Mouse (Mus musculus) MEL (cell line): ENCODE measurements around the gene Vmn1r40. TPM values are rescaled to one million over a fixed set of nuclear protein-coding genes. Genes with fewer than 3 reads are reported as not detected.
A peak's percentile ranks its signal among the peaks of the same experiment; 100 is the strongest.

Experiments
- DNase-seq: peaks from one replicate; pipeline ENCODE4 v3.0.0; 2011; ENCODE audit warnings: low read depth, low spot score
- H3K27ac ChIP-seq: 2 replicates; pipeline ENCODE4 v1.5.1; 2012; ENCODE audit warnings: low read depth, mild to moderate bottlenecking, control low read depth, low read length, moderate library complexity; ENCODE audit not compliant: control insufficient read depth
- H3K27me3 ChIP-seq, 2 experiments: fragments of 150-350 bp in 1 of 2; sonication (generic) in 1 of 2; 2 replicates each; pipeline ENCODE4 v1.6.1; 2012; ENCODE audit warnings: low read length in 2 of 2, mild to moderate bottlenecking in 2 of 2, improper control_type of control experiment in 1 of 2, moderate library complexity in 1 of 2; ENCODE audit not compliant: insufficient read depth in 2 of 2, control insufficient read depth in 1 of 2
- H3K36me3 ChIP-seq, 2 experiments: 2 replicates each; pipeline ENCODE4 v1.6.1; 2012 to 2014; ENCODE audit warnings: low read length in 2 of 2, improper control_type of control experiment in 1 of 2, inconsistent platforms in 1 of 2, mild to moderate bottlenecking in 1 of 2; ENCODE audit not compliant: insufficient read depth in 2 of 2, control insufficient read depth in 1 of 2
- H3K4me1 ChIP-seq, 2 experiments: fragments of 150-350 bp in 1 of 2; sonication (generic) in 1 of 2; 2 replicates each; pipeline ENCODE4 v1.6.1; 2012; ENCODE audit warnings: low read length in 2 of 2, improper control_type of control experiment in 1 of 2, mild to moderate bottlenecking in 1 of 2; ENCODE audit not compliant: insufficient read depth in 2 of 2, control insufficient read depth in 1 of 2
- H3K4me3 ChIP-seq, 2 experiments: fragments of 150-350 bp in 1 of 2; sonication (generic) in 1 of 2; 2 replicates each; pipeline ENCODE4 v1.5.1; 2012; ENCODE audit warnings: low read depth in 2 of 2, low read length in 2 of 2, mild to moderate bottlenecking in 2 of 2, moderate library complexity in 2 of 2, control low read depth in 1 of 2, improper control_type of control experiment in 1 of 2; ENCODE audit not compliant: control insufficient read depth in 1 of 2, insufficient read depth in 1 of 2
- H3K79me2 ChIP-seq: 2 replicates; pipeline ENCODE4 v1.6.1; 2012; ENCODE audit warnings: mild to moderate bottlenecking, low read length, moderate library complexity; ENCODE audit not compliant: control insufficient read depth, poor library complexity, insufficient read depth
- H3K9ac ChIP-seq: 2 replicates; pipeline ENCODE4 v1.6.1; 2012; ENCODE audit warnings: low read depth, mild to moderate bottlenecking, control low read depth, low read length, moderate library complexity; ENCODE audit not compliant: control insufficient read depth, poor library complexity, severe bottlenecking
- H3K9me3 ChIP-seq: fragments of 150-350 bp; sonication (generic); replicated peaks from 2 replicates; pipeline ENCODE4 v1.6.1; 2012; ENCODE audit warnings: mild to moderate bottlenecking, low read length, improper control_type of control experiment, moderate library complexity; ENCODE audit not compliant: insufficient read depth
- BHLHE40 ChIP-seq: IDR thresholded peaks from 2 replicates; pipeline ENCODE4 v1.6.1; 2012; ENCODE audit warnings: low read depth, mild to moderate bottlenecking, inconsistent platforms, low read length, improper control_type of control experiment, borderline replicate concordance
- CHD1 ChIP-seq: IDR thresholded peaks from 2 replicates; pipeline ENCODE4 v1.6.1; 2012; ENCODE audit warnings: low read depth, mild to moderate bottlenecking, inconsistent platforms, low read length, improper control_type of control experiment
- CHD2 ChIP-seq: IDR thresholded peaks from 2 replicates; pipeline ENCODE4 v1.6.1; 2011; ENCODE audit warnings: low read length, improper control_type of control experiment
- CTCF ChIP-seq, 3 experiments: IDR thresholded peaks in 2 of 3; conservative IDR thresholded peaks in 1 of 3; 2 replicates each; pipeline ENCODE4 v1.5.1; 2011 to 2012; ENCODE audit warnings: low read length in 3 of 3, low read depth in 2 of 3, mild to moderate bottlenecking in 2 of 3, improper control_type of control experiment in 1 of 3, inconsistent platforms in 1 of 3, mixed read lengths in 1 of 3, moderate library complexity in 1 of 3; ENCODE audit not compliant: control insufficient read depth in 1 of 3, insufficient read depth in 1 of 3, poor library complexity in 1 of 3, severe bottlenecking in 1 of 3
- E2F4 ChIP-seq: IDR thresholded peaks from 2 replicates; pipeline ENCODE4 v1.6.1; 2011; ENCODE audit warnings: low read depth, low read length, improper control_type of control experiment, borderline replicate concordance
- ELF1 ChIP-seq: IDR thresholded peaks from 2 replicates; pipeline ENCODE4 v1.6.1; 2014; ENCODE audit warnings: low read depth, mild to moderate bottlenecking, inconsistent platforms, low read length, improper control_type of control experiment, moderate library complexity
- EP300 ChIP-seq, 2 experiments: IDR thresholded peaks; 2 replicates each; pipeline ENCODE4 v1.6.1; 2011; ENCODE audit warnings: improper control_type of control experiment in 2 of 2, low read length in 2 of 2, low read depth in 1 of 2, mild to moderate bottlenecking in 1 of 2
- GATA1 ChIP-seq: IDR thresholded peaks from 2 replicates; pipeline ENCODE4 v1.6.1; 2011; ENCODE audit warnings: low read depth, low read length, improper control_type of control experiment
- HCFC1 ChIP-seq: IDR thresholded peaks from 2 replicates; pipeline ENCODE4 v1.6.1; 2012; ENCODE audit warnings: low read depth, mild to moderate bottlenecking, inconsistent platforms, low read length, improper control_type of control experiment, moderate library complexity
- JUND ChIP-seq: IDR thresholded peaks from 2 replicates; pipeline ENCODE4 v1.6.1; 2011; ENCODE audit warnings: low read depth, mild to moderate bottlenecking, improper control_type of control experiment, low read length
- KAT2A ChIP-seq: conservative IDR thresholded peaks from 2 replicates; pipeline ENCODE4 v1.6.1; 2012; ENCODE audit warnings: low read depth, low read length, improper control_type of control experiment, inconsistent platforms
- MAFK ChIP-seq: IDR thresholded peaks from 2 replicates; pipeline ENCODE4 v1.6.1; 2011; ENCODE audit warnings: low read depth, mild to moderate bottlenecking, low read length, improper control_type of control experiment, borderline replicate concordance
- MAX ChIP-seq: IDR thresholded peaks from 2 replicates; pipeline ENCODE4 v1.6.1; 2011; ENCODE audit warnings: low read length, improper control_type of control experiment
- MAZ ChIP-seq: IDR thresholded peaks from 2 replicates; pipeline ENCODE4 v1.6.1; 2012; ENCODE audit warnings: low read depth, mild to moderate bottlenecking, inconsistent platforms, low read length, improper control_type of control experiment
- MXI1 ChIP-seq: IDR thresholded peaks from 2 replicates; pipeline ENCODE4 v1.6.1; 2011; ENCODE audit warnings: mild to moderate bottlenecking, low read depth, low read length, improper control_type of control experiment
- NELFE ChIP-seq: IDR thresholded peaks from 2 replicates; pipeline ENCODE4 v1.6.1; 2011; ENCODE audit warnings: low read depth, low read length, improper control_type of control experiment
- NRF1 ChIP-seq: IDR thresholded peaks from 2 replicates; pipeline ENCODE4 v1.6.1; 2014; ENCODE audit warnings: low read depth, mild to moderate bottlenecking, inconsistent platforms, low read length, improper control_type of control experiment, moderate library complexity; ENCODE audit not compliant: poor library complexity, insufficient read depth, severe bottlenecking
- POLR2AphosphoS2 ChIP-seq: IDR thresholded peaks from 2 replicates; pipeline ENCODE4 v1.6.1; 2011; ENCODE audit warnings: low read length, improper control_type of control experiment
- POLR2AphosphoS5 ChIP-seq: IDR thresholded peaks from 2 replicates; pipeline ENCODE4 v1.6.1; 2012; ENCODE audit warnings: low read depth, borderline replicate concordance, mild to moderate bottlenecking, inconsistent platforms, low read length, moderate library complexity, mixed read lengths
- RAD21 ChIP-seq: IDR thresholded peaks from 2 replicates; pipeline ENCODE4 v1.6.1; 2011; ENCODE audit warnings: mild to moderate bottlenecking, low read depth, low read length, improper control_type of control experiment
- TAL1 ChIP-seq: IDR thresholded peaks from 2 replicates; pipeline ENCODE4 v1.6.1; 2012; ENCODE audit warnings: mild to moderate bottlenecking, inconsistent platforms, low read length, moderate library complexity, mixed read lengths
- TBP ChIP-seq: IDR thresholded peaks from 2 replicates; pipeline ENCODE4 v1.8.0; 2011; ENCODE audit warnings: low read depth, low read length, improper control_type of control experiment
- UBTF ChIP-seq: IDR thresholded peaks from 2 replicates; pipeline ENCODE4 v1.6.1; 2012; ENCODE audit warnings: low read depth, mild to moderate bottlenecking, inconsistent platforms, low read length, improper control_type of control experiment, moderate library complexity, borderline replicate concordance; ENCODE audit not compliant: insufficient read depth
- USF1 ChIP-seq: IDR thresholded peaks from 2 replicates; pipeline ENCODE4 v1.6.1; 2014; ENCODE audit warnings: low read depth, mild to moderate bottlenecking, inconsistent platforms, low read length, improper control_type of control experiment, moderate library complexity
- USF2 ChIP-seq, 2 experiments: IDR thresholded peaks; 2 replicates each; pipeline ENCODE4 v1.6.1; 2011 to 2012; ENCODE audit warnings: improper control_type of control experiment in 2 of 2, low read length in 2 of 2, borderline replicate concordance in 1 of 2, inconsistent platforms in 1 of 2, low read depth in 1 of 2, mild to moderate bottlenecking in 1 of 2; ENCODE audit not compliant: insufficient read depth in 1 of 2
- ZC3H11A ChIP-seq: IDR thresholded peaks from 2 replicates; pipeline ENCODE4 v1.6.1; 2012; ENCODE audit warnings: low read depth, mild to moderate bottlenecking, inconsistent platforms, low read length, improper control_type of control experiment
- ZKSCAN1 ChIP-seq: IDR thresholded peaks from 2 replicates; pipeline ENCODE4 v1.6.1; 2012; ENCODE audit warnings: low read depth, mild to moderate bottlenecking, inconsistent platforms, low read length, improper control_type of control experiment, moderate library complexity
- ZMIZ1 ChIP-seq: IDR thresholded peaks from 2 replicates; pipeline ENCODE4 v1.6.1; 2012; ENCODE audit warnings: low read depth, mild to moderate bottlenecking, inconsistent platforms, low read length, improper control_type of control experiment, moderate library complexity
- polyA plus RNA-seq, 2 experiments: library from polyadenylated mRNA; stranded (reverse) in 1 of 2; unstranded in 1 of 2; fragments of >175 nt in 1 of 2; fragments of >200 nt in 1 of 2; gene quantifications; 2 replicates each; pipeline versions ENCODE4 v1.2.1 to v1.2.4; 2012; ENCODE audit warnings: low replicate concordance in 2 of 2, low read depth in 1 of 2; ENCODE audit not compliant: insufficient read length in 2 of 2, insufficient read depth in 1 of 2, missing spikeins in 1 of 2
- total RNA-seq: library from RNA; depleted of rRNA; stranded (reverse); fragments of 300-350 nt; gene quantifications from 2 replicates; pipeline ENCODE4 v1.2.3, GENCODE M21; 2012

Gene Vmn1r40
- total and polyA plus RNA-seq, 3 experiments: not detected

GRCm38 (mm10) chr6:89665155-89665554, 42.2 kb upstream of the Vmn1r40 start (continued):
- no peak for TF ChIP-seq MAFK
- no peak for TF ChIP-seq ZKSCAN1
- TF ChIP-seq MAX: no peak
- no peak for TF ChIP-seq TBP
- TF ChIP-seq TAL1: peak; percentile 44
- no peak for TF ChIP-seq USF1
- TF ChIP-seq RAD21: no peak
- TF ChIP-seq CTCF (IDR thresholded peaks at IDR 0.05 in 2 of 3, conservative IDR thresholded peaks at IDR 0.05 in 1 of 3; ENCODE audit: control insufficient read depth in 1 of 3, insufficient read depth in 1 of 3, low read depth in 2 of 3, low read length in 3 of 3, poor library complexity in 1 of 3, severe bottlenecking in 1 of 3): no peak
- no peak for TF ChIP-seq HCFC1
- no peak for TF ChIP-seq CHD2
- TF ChIP-seq CHD1: no peak
- TF ChIP-seq JUND: no peak
- TF ChIP-seq MXI1: no peak
- peak; percentile 11 to 51; a peak in 3 of 4 replicates for TF ChIP-seq EP300 (IDR thresholded peaks at IDR 0.05; ENCODE audit: low read depth in 1 of 2, low read length in 2 of 2)

GRCm38 (mm10) chr6:89665667-89666066, 41.7 kb upstream of the Vmn1r40 start:
- H3K4me1 ChIP-seq: peaks cover 0 to 6% of the 10 kb centered on the region in 2 experiments; a peak in 2 of 4 replicates
- no peaks in the 10 kb centered on the region for H3K27me3 ChIP-seq
- no peaks in the 10 kb centered on the region for H3K9me3 ChIP-seq
- no peaks in the 10 kb centered on the region for H3K79me2 ChIP-seq
- H3K36me3 ChIP-seq: peaks cover 0 to 3% of the 10 kb centered on the region in 2 experiments; a peak in 2 of 4 replicates
- H3K27ac ChIP-seq: no peak overlapping the region
- no peak for DNase-seq
- no peak overlapping the region for H3K4me3 ChIP-seq
- no peak for TF ChIP-seq MAZ
- TF ChIP-seq KAT2A: no peak
- no peak for TF ChIP-seq USF2 (IDR thresholded peaks at IDR 0.05; ENCODE audit: borderline replicate concordance in 1 of 2, insufficient read depth in 1 of 2, low read depth in 1 of 2, low read length in 2 of 2)
- TF ChIP-seq NELFE: no peak
- TF ChIP-seq BHLHE40: no peak
- no peak for TF ChIP-seq ZKSCAN1
- no peak for TF ChIP-seq CHD1
- no peak for TF ChIP-seq POLR2AphosphoS5
- TF ChIP-seq ZMIZ1: no peak
- no peak for TF ChIP-seq TBP
- no peak for TF ChIP-seq GATA1
- no peak for TF ChIP-seq POLR2AphosphoS2
- TF ChIP-seq E2F4: no peak
- no peak for TF ChIP-seq JUND
- no peak for TF ChIP-seq UBTF
- TF ChIP-seq ELF1: no peak
- TF ChIP-seq MAX: no peak
- TF ChIP-seq ZC3H11A: no peak
- TF ChIP-seq NRF1: no peak
- no peak overlapping the region for H3K9ac ChIP-seq
